Mouse (Mus musculus) fibroblast of lung, adult 2 months (primary cell): ENCODE measurements at regions not wholly inside any gene's neighbourhood (a gene's known extent, or its start where the extent isn't known, plus 50 kb on each side); places are given as distances from the start of the nearest gene placed in this dataset.

Source experiments
- DNase-seq: peaks from one replicate; pipeline ENCODE4 v3.0.0-alpha.2; 2011; ENCODE audit warnings: low read depth

- DNase-seq, result no peak
Measured at GRCm38 (mm10) chr4:53386309-53386708, 53.9 kb upstream of the Slc44a1 start.

DNA sequence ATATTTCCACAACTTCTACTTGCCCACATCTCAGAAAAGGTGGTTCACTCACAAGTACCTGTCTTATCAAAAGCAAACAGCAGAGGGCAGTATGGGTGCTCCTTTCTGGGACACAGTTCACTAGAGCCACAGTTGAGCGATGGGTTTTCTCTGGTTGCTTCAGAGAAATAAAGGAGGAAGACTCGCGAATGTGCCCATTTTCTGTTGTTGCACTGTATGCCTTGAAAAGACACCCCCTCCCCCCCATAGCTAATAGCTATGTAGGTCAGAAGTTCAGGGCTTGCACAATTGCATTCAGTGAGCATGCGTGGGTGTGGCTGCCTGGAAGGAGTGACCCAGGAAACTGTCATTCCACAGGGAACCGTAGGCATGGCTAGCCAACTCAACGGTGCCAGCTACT lies 55.5 kb upstream of the Slc44a1 start:
- peak; percentile 57 for DNase-seq

DNA sequence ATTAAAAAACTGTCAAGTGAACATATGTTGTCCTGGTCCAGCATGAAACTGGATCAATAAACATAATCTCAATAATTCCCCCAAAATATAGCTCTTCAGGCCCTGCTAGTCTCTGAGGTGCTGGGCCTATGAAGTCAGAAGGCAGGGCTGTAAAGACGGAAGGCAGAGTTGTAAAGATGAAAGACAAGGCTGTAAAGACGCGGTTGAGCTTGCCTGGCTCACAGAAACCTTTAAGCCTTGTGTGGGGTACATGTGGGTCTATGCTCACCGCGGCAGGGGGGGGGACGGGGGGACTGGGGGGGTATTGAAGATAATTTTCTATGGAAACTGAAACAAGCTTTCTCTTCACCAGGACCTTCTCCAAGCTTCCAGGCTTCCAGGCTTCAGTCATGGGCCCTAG lies 56.1 kb upstream of the Slc44a1 start:
- no peak for DNase-seq

DNA sequence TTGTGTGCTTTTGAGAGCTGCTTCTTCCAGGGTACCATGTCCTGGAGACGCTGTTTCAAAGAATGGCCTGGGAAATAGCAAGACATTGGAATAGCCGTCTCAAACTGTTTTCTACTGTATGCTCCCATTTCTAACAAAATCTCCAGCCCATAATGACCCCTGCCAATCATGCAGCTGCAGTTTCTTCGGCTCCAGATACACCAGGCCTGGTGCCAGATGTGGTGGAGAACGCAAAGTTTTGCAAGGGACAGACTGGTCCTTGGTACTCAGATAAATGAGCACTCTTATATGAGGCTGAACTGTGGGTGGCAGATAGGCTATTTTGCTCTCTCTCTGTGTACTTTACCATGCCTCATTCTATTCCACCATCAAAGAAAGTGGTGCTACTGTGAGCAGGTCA lies 58.2 kb upstream of the Slc44a1 start:
- DNase-seq, result no peak

DNA sequence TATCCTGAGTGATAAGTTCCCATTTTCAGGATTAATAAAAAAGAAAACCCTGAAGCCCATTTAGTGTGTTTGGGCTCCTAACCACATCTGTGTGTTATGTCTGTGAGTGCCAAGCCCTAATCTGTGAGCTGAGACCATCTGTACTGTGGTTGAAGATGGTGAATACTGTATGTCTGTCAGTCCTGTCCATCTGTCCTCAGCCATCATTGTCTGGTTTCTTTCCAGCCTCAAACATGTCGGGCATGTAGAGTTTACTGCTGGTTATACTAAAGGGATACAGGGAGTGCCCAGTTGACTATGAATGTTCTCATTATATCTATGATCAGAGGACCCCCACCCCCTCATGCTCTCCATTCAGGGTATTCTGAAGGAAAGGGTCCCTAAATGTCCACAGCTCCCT lies 60.4 kb upstream of the Slc44a1 start:
- no peak for DNase-seq

DNA sequence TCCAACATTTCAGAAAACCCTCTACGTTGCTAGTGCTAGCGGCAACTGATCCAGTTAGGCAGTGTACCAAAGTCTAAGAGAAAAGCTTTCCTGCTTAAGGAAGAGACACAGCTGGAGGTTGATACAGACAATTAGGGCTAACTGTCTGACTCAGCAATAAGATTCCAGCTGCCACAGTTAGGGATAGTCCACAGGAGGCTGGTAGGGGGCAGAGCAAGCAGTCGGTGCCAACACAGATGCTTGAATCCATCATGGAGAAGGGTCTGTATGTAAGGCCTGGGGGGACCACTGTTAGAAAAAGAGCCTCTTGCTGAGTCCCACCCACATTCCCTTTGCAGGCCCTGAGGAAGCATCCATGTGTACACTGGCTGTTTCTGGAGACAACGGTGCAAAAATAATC lies 63.2 kb upstream of the Slc44a1 start:
- no peak for DNase-seq

DNA sequence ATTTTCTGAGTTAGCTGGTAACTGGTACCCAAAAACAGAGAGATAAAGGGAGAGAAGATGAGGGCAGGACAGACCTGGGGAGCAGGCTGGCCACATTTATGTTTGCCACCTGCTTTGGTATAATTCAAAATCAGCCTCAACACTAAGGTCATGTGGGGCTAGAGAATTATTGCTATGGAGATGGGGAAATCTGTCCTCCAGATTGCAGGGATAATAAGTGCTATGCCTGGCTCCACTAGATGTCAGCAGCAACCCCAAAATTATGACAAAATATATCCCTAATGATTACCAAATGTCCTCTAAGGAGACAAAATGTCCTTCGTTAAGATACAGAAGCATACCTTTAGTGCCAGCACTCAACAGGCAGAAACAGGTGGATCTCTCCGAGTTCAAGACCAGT lies 83.8 kb upstream of the Slc44a1 start:
- no peak for DNase-seq

- DNase-seq, result no peak
Measured at GRCm38 (mm10) chr4:53354961-53355360, 85.3 kb upstream of the Slc44a1 start.

DNA sequence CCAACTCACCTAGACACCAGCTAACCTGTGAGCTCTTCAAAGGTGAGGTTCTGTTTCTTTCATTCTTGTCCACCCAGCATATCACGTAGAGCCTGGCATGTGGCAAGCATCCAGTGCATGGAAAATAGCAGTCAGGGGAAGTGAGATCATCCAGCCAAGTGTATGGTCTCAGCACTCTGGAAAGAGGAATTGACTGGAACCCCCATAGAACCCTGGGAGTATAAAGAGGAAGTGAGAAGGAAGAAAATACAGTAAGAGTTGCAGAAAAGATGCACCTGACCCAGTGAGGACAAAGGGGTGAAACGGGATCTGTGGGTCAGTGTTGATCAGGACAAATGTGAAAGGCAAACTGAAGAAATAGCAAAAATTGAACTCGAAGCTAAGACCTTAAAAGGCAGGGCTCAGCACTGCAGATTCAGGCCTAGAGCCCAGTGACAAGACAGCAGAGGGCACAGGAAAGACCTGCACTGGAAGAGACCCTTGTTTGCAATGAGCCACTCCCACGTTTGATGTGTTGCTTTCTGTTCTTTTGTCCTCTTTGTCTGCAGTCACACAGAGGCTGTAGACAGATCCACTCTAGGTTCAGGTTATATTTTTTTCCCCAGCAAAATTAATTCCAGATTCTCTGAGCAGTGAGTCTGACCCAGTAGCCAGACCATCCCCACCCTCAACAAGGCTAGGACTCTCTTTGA lies 86.7 kb upstream of the Slc44a1 start:
- DNase-seq, result no peak

DNA sequence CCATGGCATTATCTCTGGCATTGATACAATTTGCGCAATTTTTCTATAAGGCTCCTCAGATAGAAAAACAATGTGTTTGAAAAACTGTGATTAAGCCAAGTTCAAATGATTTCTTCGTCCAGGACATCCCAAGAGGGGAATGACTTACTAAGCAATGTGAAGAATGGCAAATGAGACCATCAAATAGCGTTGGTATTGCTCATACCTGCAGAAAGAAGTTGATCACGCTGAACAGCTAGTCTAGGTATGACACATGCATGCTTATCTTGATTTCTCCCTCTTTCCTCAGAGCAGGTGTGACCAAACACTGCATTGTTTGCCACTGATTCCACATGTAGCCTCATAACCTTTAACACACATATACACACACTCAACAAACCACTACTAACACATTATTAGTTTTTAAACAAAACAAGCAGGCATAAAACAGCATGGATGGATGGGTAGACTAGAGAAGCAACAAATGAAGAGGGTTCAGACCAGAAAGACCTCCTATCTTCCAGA lies 89.1 kb upstream of the Slc44a1 start:
- no peak for DNase-seq

DNA sequence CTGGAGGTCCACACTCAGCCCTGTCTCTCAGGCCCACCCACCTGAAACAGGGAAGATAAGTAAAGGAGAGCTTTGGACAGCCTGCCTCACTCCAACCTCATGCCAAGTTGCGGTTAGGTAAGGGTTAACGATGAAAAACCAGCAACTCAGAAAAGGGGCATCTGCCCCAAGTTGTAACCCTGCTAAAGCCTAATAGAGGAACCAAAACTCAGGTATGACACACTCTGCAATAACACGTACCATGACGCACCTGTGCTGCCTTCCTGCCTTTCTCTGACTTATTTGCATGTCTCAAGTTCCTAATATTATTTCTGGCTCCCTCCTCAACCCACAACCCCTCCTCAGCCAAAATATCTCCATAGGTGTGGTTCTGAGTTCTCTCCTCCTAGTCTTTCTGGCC lies 94.9 kb upstream of the Slc44a1 start:
- no peak for DNase-seq

DNA sequence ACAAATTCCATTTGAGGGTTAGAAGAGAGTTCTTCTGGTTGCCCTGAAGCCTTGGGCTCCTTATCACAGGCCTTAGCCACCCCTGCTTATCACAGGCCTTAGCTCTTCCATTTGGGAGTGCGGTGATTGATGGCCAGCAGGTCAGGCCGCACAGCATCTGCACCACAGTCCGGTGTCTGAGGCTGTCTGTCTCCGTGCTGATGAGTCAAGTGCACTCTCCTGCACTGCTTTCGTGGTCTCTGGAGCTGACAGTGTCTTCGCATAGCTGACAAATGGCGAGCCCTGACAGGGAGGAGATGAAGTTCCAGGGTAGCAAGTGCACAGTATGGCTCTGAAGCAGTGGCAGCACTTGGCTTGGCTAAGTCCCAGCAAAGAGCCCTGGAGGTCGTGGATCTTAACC lies 95.7 kb upstream of the Slc44a1 start:
- DNase-seq, result no peak

DNA sequence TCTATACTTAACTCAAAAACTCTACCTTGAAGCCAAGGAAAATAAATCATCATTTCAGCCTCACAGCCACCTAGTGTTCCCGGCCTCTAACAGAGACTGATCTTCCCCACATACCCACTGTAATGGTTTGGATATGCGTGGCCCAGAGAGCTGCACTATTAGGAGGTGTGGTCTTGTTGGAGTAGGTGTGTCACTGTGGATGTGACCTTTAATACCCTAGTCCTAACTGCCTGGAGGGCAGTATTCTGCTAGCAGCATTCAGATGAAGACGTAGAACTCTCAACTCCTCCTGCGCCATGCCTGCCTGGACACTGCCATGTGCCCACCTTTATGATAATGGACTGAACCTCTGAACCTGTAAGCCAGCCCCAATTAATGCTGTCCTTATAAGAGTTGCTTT lies 99.0 kb upstream of the Slc44a1 start:
- no peak for DNase-seq

DNA sequence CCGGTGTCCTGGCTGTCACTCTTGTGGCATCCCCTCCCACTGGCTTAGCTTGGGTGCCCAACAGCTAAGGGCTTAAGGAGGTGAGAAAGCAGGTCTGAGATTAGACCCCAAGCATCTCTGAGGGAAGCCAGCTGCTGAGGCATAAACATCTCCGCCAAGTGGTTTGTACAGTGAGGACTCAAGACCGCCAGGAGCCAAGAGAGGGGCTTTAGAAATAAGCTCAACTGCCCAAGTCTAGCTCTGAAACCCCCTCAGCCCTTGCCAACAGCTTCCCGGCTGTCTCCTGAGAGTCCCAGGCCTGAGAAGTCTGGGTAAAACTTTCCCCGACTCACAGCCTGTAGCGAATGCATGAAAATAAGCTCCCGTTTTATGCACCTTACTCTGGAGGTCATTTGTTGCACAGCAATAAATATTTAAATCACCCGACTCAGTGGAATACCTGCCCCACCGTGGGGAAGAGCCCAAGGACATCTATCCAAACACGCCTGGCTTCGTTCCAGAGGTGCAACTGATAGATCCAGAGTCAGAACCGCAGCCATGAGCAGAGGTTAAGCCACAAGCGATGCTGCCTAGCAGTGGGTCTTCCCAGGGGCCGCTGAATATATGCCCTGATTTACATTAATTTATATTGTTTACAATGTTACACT lies 100.1 kb upstream of the Slc44a1 start:
- no peak for DNase-seq

DNA sequence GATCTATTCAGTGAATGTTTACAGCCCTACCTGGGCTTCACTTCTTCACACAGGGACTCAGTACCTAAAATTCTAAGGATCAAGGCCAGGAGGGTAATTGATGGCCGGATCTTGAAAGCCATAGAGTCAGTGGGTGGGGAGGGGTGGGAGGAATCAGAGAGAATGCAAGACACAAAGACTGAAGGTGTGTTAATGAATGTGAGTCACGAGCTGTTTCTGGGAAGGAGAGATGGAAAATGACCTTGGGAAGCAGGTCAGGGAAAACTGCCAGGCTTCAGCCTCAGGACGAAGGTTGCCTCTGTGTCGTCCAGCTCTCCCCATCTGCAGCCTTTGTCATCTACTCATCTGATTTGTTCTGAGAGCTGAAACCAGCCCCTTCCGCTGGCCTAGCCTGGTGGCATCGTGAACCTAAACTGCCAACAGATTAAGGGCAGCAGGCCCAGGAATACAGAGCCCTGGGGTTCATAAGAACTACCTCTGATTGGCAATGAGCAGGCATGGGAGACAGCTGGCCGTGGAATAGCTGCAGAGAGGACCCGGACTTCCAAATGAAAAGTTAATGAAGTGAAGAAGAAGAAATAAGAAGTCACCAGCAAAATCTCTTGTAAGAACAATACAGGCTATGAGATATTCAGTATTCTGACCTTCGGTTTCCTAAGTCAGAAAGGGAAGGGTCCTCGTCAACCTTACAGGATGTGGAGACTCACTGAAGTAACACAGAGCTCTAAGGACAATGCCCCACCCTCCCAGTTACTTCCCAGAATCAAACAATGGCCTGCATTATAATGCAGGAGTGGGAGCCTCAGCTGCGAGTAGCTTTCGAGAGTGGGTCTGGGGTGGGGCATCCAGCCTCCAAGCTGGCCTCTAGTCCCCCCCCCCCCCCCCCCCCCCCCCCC lies 100.8 kb upstream of the Slc44a1 start:
- DNase-seq, result no peak

DNA sequence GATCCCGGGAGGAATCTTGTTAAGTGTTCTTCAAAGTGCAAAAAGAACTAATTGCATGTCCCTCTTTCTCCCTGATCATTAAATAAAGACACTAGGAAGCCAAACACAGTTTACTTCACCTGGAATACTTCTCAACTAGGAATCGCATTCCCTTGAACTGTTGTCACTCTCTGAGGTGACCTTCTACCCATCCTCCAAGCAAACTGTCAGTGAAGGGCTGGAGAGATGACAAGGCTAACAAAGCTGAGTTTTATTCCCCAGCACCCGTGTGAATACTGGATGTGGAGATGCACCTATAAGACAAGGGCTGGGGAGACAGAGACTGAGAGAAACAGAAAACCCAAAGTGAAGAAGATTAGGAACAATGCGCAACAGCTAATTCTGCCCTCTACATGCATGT lies 101.7 kb upstream of the Slc44a1 start:
- no peak for DNase-seq

DNA sequence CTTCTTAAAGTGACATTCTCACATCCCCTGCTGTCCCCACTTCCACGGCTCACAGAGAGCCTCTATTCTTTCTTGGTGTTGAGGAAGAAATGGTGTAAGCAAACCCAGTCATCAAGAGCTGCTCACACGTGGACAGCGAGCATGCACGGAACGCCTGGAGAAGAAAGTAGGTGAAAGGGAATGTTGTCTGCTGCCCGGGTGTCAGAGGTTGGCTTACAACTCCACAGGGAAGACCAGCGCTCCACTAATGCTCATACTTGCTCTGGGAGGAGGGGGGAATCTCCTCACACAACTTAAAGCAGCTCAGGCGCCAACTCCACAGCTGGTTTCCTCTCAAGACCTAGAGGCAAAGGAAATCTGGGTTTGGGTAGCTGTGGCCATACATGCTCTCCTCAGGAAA lies 102.4 kb upstream of the Slc44a1 start:
- no peak for DNase-seq

DNA sequence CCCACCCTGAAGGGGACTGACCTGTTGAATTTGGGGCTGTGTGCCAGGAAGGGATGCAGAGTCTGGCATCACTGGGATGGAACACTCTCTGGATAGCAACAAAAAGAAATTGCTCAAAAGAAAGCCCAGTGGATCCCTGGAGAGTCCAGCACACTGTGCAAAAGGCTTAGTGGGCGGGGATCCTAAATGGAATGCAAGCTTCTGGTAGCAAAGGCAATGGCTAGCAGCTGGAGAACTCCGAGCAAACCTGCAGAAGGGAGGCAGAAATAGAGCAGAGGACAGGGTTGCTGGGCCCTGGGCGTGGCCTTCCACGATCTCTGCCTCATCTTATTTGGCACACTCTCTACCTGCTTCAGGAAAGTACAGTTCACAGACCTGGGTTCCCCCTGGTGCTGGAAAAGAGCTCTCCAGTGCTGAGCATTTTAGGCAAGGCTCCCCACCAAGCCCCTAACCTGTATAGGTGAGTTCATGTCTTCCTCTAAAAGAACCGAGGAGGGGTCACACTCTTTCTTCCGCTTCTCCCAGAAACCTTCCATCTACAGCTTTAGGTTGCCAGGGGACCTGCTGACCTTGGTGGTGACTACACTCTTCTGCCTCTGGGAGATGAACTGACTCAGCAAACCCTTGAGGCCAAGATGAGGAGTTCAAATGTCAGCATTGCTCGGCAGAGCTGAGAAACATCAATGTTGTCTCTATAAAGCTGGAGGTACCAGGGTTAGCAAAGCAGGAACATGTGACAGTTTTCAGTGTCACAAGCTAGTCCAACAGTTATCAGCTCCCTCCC lies 112.6 kb upstream of the Slc44a1 start:
- no peak for DNase-seq

DNA sequence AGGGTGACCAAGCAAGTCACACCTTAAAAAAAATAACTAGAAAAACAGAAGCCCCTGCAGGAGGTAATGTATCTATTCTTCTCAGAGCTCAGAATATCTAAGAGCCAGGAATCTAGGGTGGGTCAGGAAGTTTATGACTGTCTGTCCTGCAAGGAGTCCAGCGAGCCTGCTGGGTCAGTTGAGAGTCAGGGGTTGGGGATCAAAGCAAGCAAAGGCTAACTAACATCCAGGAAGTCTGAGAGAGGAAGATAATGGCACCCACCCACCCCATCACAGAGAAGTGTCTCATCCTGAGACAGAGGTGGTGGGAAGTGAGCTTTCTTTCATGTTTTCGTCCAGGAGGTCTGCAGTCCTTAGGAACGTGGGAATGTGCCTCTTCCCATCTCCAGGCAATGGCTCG lies 116.4 kb upstream of the Slc44a1 start:
- DNase-seq, result no peak

DNA sequence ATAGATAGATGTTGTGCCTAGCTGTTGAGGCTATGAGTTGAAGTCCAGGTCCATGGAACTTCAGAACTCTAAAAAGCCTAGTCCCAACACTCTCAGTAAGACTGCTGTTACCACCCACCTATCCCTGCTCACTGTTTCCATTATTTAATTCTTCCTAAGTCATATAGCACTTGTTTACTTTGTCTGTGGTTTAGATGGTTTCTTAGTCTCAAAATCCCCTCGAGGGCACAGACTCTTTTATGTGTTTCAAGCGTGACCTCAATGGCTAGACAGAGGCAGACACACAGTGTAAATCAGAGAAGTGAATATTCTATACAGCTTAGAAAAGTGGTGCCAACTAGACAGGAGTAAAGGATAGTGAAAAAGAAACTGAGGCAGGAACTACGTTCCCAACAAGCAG lies 117.0 kb upstream of the Slc44a1 start:
- no peak for DNase-seq

GRCm38 (mm10) chr4:53322484-53322883 lies 117.7 kb upstream of the Slc44a1 start:
- DNase-seq, result no peak
